Mouse (Mus musculus) activated CD4-positive, CD25-positive, alpha-beta regulatory T cell, adult 9 weeks (primary cell): ENCODE data around the gene Nostrin. TPM values are rescaled to one million over a fixed set of nuclear protein-coding genes. Genes with fewer than 3 reads are reported as not detected.

Experiments
- polyA plus RNA-seq: library from polyadenylated mRNA; unstranded; fragments of 100-300 nt; shearing (Covaris generic); gene quantifications from one replicate; pipeline ENCODE4 v1.2.1, GENCODE M21; 2017

Nostrin gene
- 0.50 TPM for polyA plus RNA-seq

DNA sequence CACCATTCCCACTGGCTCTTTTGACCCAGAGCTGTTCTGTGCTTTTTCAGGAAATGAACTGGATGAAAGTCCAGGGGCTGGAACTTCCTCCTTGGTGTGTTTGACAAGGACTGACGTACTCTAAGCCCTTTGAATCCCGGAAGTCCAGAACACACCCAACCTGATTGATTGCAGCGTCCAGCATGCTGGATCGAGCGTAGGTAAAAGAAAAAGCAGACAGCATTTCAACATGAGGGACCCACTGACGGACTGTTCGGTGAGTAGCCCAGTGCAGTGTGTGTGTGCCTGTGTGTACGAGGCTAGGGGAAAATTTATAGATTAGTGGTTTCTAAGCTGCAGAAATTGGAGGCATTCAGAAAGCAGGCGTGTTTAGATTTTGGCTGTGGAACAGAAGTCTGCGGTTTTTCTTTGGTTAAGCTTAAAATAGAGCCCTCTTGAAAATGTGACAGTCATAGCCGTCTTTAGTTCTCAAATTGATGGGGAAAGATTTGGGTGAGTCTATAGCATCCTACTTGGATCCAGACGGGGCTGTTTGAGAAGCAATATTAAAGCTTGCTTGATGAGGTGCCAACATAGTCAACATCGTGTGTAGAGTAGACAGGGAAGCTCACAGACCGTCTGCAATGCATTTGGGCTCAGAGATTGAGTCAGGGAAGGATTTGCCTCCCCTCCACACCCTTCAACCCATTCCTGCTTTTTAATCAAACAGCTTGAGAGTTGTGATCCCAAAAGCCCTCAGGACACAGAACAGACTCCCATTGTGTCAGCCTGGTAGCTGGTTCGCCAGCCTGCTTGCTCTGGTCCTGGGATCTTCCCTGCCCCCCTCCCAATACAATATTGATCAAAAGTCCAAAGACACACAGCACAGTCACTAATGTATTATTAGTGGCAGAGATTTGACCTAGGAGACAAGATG is at the start of gene Nostrin:
TSS of gene Nostrin (plus strand) at position 140 of the 916 bp plus-strand sequence.

DNA sequence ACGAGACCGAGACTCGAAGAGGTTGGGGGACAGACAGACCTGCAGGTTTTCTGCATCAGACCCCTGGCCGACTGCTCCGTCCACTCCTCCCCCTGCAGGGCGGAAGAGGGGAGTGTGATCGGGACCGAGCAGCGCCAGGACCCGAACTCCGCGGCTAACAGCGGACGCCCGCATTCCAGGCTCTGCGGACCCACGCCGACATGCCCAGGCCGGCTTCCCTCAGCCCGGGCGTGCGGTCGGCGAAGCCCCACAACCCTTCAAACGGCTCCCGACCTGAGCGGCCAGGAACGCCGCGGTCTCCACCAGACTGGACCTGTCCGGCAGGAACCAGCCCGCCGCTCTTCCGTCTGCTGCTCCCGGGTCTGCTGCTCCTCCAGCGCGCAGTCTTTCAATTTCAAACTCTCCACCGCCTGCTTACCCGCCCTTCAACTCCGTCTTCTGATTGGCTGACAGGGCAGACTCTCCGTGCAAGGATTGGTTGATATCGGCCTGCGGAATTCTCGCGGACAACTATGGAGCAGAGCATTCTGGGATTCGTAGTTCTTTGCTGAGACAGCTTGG is 70.3 kb downstream of the Nostrin start, which contains the start of gene Spc25:
TSS of gene Spc25 (minus strand) at position 404 of the 561 bp plus-strand sequence.

DNA sequence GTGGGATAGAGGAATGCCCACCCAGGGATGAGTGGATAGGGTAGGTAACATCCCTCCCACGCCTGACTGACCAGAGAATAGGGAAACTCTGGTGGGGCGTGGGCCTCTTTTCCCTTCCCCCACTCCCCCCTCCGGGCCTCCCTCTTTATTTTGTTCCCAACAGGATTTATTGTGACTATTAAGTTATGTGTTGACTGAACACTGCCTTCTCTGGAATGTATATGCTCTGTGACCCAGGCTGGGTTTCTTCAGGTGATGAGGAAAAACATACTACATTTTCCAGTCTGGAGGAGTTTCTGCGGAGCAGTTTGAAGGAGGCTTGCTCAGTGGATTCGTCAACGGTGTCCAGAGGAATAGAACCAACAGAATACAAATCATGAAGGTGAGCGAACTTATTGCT is 75.2 kb downstream of the Nostrin start, which contains the start of gene G6pc2:
TSS of gene G6pc2 (plus strand) at position 301 of the 400 bp plus-strand sequence.

Other genes with a start within 250 kb of the Nostrin start
- 12.2 TPM for gene Spc25, start 70.4 kb downstream of the Nostrin start, polyA plus RNA-seq
- gene G6pc2, start 75.3 kb downstream of the Nostrin start, polyA plus RNA-seq: not detected
- 0.44 TPM for gene Abcb11, start 206.8 kb downstream of the Nostrin start, polyA plus RNA-seq
- 0.11 TPM for gene Dhrs9, start 244.6 kb downstream of the Nostrin start, polyA plus RNA-seq